Mouse (Mus musculus): ENCODE measurements around the gene Rtn1. TPM values are rescaled to one million over a fixed set of nuclear protein-coding genes. Genes with fewer than 3 reads are reported as not detected.

Gene Rtn1
- total and polyA plus RNA-seq, 2 experiments from 2014 or later = 6.5 to 11.7 TPM

DNA sequence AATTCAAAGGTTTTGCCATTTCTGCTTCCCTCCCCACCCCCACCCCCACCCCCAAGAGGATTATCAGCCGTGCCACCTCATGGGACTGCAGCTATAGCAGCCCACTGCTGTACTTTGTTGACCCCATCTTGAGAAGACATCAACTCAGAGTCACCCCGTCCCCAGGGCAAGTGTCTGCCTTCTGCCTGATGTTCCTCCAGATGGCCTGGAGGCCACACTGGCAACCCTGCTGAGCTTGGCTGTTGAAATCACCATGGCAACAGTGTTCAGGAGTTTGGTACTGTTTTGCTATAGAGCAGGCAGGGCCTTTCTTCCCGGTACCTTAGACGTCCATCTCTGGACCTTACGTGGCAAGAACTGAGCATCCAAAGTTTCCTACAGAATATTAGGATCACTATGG lies 103.9 kb downstream of the Rtn1 start:
- DNase-seq (ENCODE audit: low spot score) (no peak), ATAC-seq (ENCODE audit: insufficient read depth, low read depth) (no peak)
- WGBS = 67% methylated on average over 5 of the region's 5 CpGs
- Histone ChIP-seq H3K9ac (replicated peaks; ENCODE audit: low read depth, low read length) (no peak overlapping the region), H3K36me3 (replicated peaks; ENCODE audit: control insufficient read depth, insufficient read depth, low read length) (no peaks in the 10 kb centered on the region), H3K9me3 (replicated peaks; ENCODE audit: control insufficient read depth, low read length) (no peaks in the 10 kb centered on the region), H3K4me1 (ENCODE audit: control insufficient read depth, insufficient read depth) (no peaks in the 10 kb centered on the region), H3K27me3 (ENCODE audit: control insufficient read depth, insufficient read depth, low read length) (0 out of 2 replicates have a peak, but pooled peaks cover 4% of the 10 kb centered on the region), H3K4me2 (ENCODE audit: low read depth, low read length) (no peak overlapping the region), H3K27ac (ENCODE audit: low read depth) (no peak overlapping the region), H3K4me3 (ENCODE audit: low read depth, low read length) (no peak overlapping the region)
- TF ChIP-seq CTCF (IDR thresholded peaks at IDR 0.05; ENCODE audit: low read depth) (no peak), EP300 (IDR thresholded peaks at IDR 0.05; ENCODE audit: low read depth) (no peak)

DNA sequence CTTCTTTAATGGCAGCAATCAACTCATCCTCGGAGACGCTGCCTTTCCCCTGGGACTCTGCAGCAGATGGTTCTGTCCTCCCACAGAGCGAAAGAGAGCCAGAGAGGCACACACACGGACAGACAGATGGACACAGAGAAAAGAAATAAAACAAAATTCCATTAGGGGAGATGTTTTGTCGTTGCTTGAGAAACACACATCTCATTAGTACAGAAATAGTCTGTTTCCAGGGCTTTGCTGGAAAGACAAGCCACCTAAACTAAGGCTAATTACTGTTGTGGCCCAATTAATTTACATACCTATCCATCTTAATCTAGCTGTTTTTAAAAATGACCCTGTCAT lies 104.5 kb downstream of the Rtn1 start:
- Histone ChIP-seq H3K9me3 (replicated peaks; ENCODE audit: control insufficient read depth, low read length) (no peaks in the 10 kb centered on the region), H3K9ac (replicated peaks; ENCODE audit: low read depth, low read length) (no peak overlapping the region), H3K36me3 (replicated peaks; ENCODE audit: control insufficient read depth, insufficient read depth, low read length) (no peaks in the 10 kb centered on the region), H3K27me3 (ENCODE audit: control insufficient read depth, insufficient read depth, low read length) (0 out of 2 replicates have a peak, but pooled peaks cover 4% of the 10 kb centered on the region), H3K4me3 (ENCODE audit: low read depth, low read length) (no peak overlapping the region), H3K4me2 (ENCODE audit: low read depth, low read length) (no peak overlapping the region), H3K27ac (ENCODE audit: low read depth) (no peak overlapping the region), H3K4me1 (ENCODE audit: control insufficient read depth, insufficient read depth) (no peaks in the 10 kb centered on the region)
- WGBS = 76% methylated on average over 5 of the region's 5 CpGs
- DNase-seq (ENCODE audit: low spot score) (no peak), ATAC-seq (ENCODE audit: insufficient read depth, low read depth) (no peak)
- no peak for TF ChIP-seq CTCF (IDR thresholded peaks at IDR 0.05; ENCODE audit: low read depth)
- TF ChIP-seq EP300 (IDR thresholded peaks at IDR 0.05; ENCODE audit: low read depth) = no peak

DNA sequence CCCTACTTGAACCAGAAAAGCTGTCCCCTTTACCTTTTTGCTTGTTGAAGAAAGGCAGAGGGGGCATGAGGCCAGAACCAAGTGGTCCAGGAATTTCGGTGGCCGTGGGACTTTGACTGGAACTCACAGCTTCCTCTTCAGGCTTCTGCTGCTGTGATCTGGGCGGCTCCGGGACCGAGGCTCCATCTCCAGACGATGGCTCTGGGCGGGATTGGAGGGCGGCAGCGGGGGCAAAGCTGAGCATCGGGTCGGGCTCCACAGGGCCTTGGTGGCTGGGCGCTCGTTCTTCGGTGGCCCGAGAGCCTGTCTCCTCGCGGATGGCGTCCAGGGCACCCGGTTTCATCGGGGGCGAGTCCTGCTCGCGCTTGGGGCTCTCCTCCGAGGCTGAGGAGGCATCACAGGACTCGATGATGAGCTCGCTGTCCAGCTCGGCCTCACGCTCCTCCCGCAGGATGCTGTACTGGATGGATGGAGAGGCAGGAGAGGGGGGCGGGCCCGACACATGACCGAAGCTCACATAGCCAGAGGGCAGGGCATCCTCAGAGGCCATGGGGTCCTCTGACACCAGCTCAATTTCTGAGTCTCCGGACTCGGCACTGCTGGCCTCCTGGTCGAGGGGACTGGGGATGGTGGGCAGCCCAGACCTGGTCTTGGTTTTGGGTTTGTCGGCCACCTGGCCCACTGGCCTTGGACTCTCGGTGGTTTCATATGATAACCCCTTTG lies 105.1 kb downstream of the Rtn1 start:
- Histone ChIP-seq H3K4me1 (ENCODE audit: control insufficient read depth, insufficient read depth) (no peaks in the 10 kb centered on the region), H3K27me3 (ENCODE audit: control insufficient read depth, insufficient read depth, low read length) (0 out of 2 replicates have a peak, but pooled peaks cover 4% of the 10 kb centered on the region), H3K4me2 (ENCODE audit: low read depth, low read length) (no peak overlapping the region), H3K9me3 (replicated peaks; ENCODE audit: control insufficient read depth, low read length) (no peaks in the 10 kb centered on the region), H3K27ac (ENCODE audit: low read depth) (no peak overlapping the region), H3K4me3 (ENCODE audit: low read depth, low read length) (no peak overlapping the region), H3K9ac (replicated peaks; ENCODE audit: low read depth, low read length) (no peak overlapping the region), H3K36me3 (replicated peaks; ENCODE audit: control insufficient read depth, insufficient read depth, low read length) (no peaks in the 10 kb centered on the region)
- ATAC-seq (ENCODE audit: insufficient read depth, low read depth) (no peak), DNase-seq (ENCODE audit: low spot score) (no peak)
- 65% methylated on average over 31 of the region's 37 CpGs for WGBS
- TF ChIP-seq CTCF (IDR thresholded peaks at IDR 0.05; ENCODE audit: low read depth) (no peak), EP300 (IDR thresholded peaks at IDR 0.05; ENCODE audit: low read depth) (no peak)

DNA sequence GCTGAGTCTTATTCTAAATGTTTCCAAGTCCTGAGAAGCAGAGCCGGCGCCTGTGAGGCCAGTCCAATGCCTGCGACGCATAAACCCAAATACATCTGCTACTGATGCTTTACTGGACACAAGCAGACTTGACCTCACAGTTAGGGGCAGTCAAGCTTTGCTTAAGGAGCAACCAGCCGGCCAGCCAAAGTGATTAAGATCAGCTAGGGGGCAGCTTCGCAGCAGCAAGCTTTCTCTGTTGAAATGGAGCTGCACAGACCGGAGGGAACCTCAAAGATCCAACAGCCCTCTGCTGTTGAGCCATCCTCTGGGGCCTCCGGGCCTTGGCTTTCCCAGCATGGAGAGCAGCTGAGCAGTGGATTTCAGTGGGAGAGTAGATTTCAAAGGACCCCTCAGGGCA lies 107.4 kb downstream of the Rtn1 start:
- H3K27ac ChIP-seq (ENCODE audit: low read depth) = no peak overlapping the region
- H3K36me3 ChIP-seq (replicated peaks; ENCODE audit: control insufficient read depth, insufficient read depth, low read length) = no peaks in the 10 kb centered on the region
- no peak for ATAC-seq (ENCODE audit: insufficient read depth, low read depth)
- 0 out of 2 replicates have a peak, but pooled peaks cover 4% of the 10 kb centered on the region for H3K27me3 ChIP-seq (ENCODE audit: control insufficient read depth, insufficient read depth, low read length)
- H3K9ac ChIP-seq (replicated peaks; ENCODE audit: low read depth, low read length) = no peak overlapping the region
- H3K9me3 ChIP-seq (replicated peaks; ENCODE audit: control insufficient read depth, low read length) = no peaks in the 10 kb centered on the region
- H3K4me1 ChIP-seq (ENCODE audit: control insufficient read depth, insufficient read depth) = no peaks in the 10 kb centered on the region
- WGBS = 64% methylated on average over 8 of the region's 8 CpGs
- H3K4me2 ChIP-seq (ENCODE audit: low read depth, low read length) = no peak overlapping the region
- no peak overlapping the region for H3K4me3 ChIP-seq (ENCODE audit: low read depth, low read length)
- no peak for TF ChIP-seq EP300 (IDR thresholded peaks at IDR 0.05; ENCODE audit: low read depth)
- TF ChIP-seq CTCF (IDR thresholded peaks at IDR 0.05; ENCODE audit: low read depth) = no peak
- no peak for DNase-seq (ENCODE audit: low spot score)

DNA sequence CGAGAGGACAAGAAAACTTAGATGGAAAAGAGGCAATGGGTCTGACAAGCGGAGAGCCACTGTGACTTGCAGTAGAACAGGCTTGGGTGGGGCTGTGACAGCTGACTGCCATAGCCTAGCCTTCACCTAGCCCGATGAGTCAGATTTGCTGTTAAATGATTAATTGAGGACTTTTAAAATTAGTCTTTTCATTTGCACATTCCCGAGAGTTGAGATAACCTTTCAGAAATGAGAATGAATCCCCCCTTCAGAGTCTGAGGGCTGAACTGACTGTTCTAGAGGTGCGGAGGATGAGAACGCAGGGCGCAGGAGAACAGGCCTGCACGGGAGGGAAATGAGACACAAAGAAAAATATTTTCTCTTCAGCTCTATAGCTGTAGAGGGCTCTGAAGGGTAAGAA lies 107.9 kb downstream of the Rtn1 start:
- Histone ChIP-seq H3K27ac (ENCODE audit: low read depth) (no peak overlapping the region), H3K4me2 (ENCODE audit: low read depth, low read length) (no peak overlapping the region), H3K4me3 (ENCODE audit: low read depth, low read length) (no peak overlapping the region), H3K9me3 (replicated peaks; ENCODE audit: control insufficient read depth, low read length) (no peaks in the 10 kb centered on the region), H3K9ac (replicated peaks; ENCODE audit: low read depth, low read length) (no peak overlapping the region), H3K4me1 (ENCODE audit: control insufficient read depth, insufficient read depth) (no peaks in the 10 kb centered on the region), H3K27me3 (ENCODE audit: control insufficient read depth, insufficient read depth, low read length) (0 out of 2 replicates have a peak, but pooled peaks cover 4% of the 10 kb centered on the region), H3K36me3 (replicated peaks; ENCODE audit: control insufficient read depth, insufficient read depth, low read length) (no peaks in the 10 kb centered on the region)
- DNase-seq (ENCODE audit: low spot score) (no peak), ATAC-seq (ENCODE audit: insufficient read depth, low read depth) (no peak)
- WGBS = 70% methylated on average over 8 of the region's 8 CpGs
- TF ChIP-seq CTCF (IDR thresholded peaks at IDR 0.05; ENCODE audit: low read depth) = no peak
- no peak for TF ChIP-seq EP300 (IDR thresholded peaks at IDR 0.05; ENCODE audit: low read depth)

DNA sequence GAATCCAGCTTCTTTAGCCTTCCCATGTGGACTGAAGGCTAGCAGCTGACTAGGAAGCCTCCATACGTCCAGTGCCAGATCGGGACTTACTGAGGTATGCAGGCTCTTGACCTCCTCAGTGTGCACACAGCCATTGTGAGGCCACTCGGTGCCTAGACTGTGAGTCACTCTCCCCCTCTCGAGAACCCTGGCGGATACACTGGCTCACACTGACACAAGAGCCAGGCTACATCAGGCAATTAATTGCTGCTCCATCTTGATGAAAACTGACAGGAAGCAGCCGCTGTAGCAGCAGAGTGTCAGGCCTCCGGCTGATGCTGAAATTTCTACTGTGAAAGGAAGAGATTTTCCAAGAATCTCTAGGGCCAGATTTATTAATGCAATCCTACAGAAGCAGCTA lies 110.6 kb downstream of the Rtn1 start:
- TF ChIP-seq EP300 (IDR thresholded peaks at IDR 0.05; ENCODE audit: low read depth) = no peak
- no peak for TF ChIP-seq CTCF (IDR thresholded peaks at IDR 0.05; ENCODE audit: low read depth)
- Histone ChIP-seq H3K4me3 (ENCODE audit: low read depth, low read length) (no peak overlapping the region), H3K36me3 (replicated peaks; ENCODE audit: control insufficient read depth, insufficient read depth, low read length) (no peaks in the 10 kb centered on the region), H3K4me1 (ENCODE audit: control insufficient read depth, insufficient read depth) (no peaks in the 10 kb centered on the region), H3K9me3 (replicated peaks; ENCODE audit: control insufficient read depth, low read length) (no peaks in the 10 kb centered on the region), H3K4me2 (ENCODE audit: low read depth, low read length) (no peak overlapping the region), H3K9ac (replicated peaks; ENCODE audit: low read depth, low read length) (no peak overlapping the region), H3K27me3 (ENCODE audit: control insufficient read depth, insufficient read depth, low read length) (no peaks in the 10 kb centered on the region), H3K27ac (ENCODE audit: low read depth) (no peak overlapping the region)
- ATAC-seq (ENCODE audit: insufficient read depth, low read depth) (no peak), DNase-seq (ENCODE audit: low spot score) (no peak)
- 36% methylated on average over 7 of the region's 7 CpGs for WGBS
